Mouse (Mus musculus): ENCODE measurements at regions not wholly inside any gene's neighbourhood (a gene's known extent, or its start where the extent isn't known, plus 50 kb on each side); places are given as distances from the start of the nearest gene placed in this dataset.

GRCm38 (mm10) chr3:116185206-116185605 lies 55.7 kb upstream of the Vcam1 start:
- no peak overlapping the region for H3ac ChIP-seq (ENCODE audit: control insufficient read depth, insufficient read length)
- TF ChIP-seq CEBPB (IDR thresholded peaks at IDR 0.05; ENCODE audit: insufficient read depth, poor library complexity, severe bottlenecking) (no peak), SRF (IDR thresholded peaks at IDR 0.05; ENCODE audit: control insufficient read depth, insufficient read length, low read depth) (no peak), REST (IDR thresholded peaks at IDR 0.05; ENCODE audit: insufficient read depth, insufficient read length) (no peak), MYOD1 (IDR thresholded peaks at IDR 0.05; ENCODE audit: control insufficient read depth in 1 of 3, insufficient read length in 2 of 3, low read depth in 2 of 3) (no peak), POLR2A (IDR thresholded peaks at IDR 0.05; ENCODE audit: insufficient read length, low read depth) (no peak), TCF3 (IDR thresholded peaks at IDR 0.05; ENCODE audit: insufficient read length, low read depth) (no peak), POLR2AphosphoS2 (IDR thresholded peaks at IDR 0.05; ENCODE audit: insufficient read length, low read depth) (no peak), MAX (IDR thresholded peaks at IDR 0.05; ENCODE audit: low read depth) (no peak), TCF12 (IDR thresholded peaks at IDR 0.05; ENCODE audit: insufficient read depth, poor library complexity, severe bottlenecking) (no peak), MYOG (IDR thresholded peaks at IDR 0.05; ENCODE audit: control insufficient read depth in 1 of 3, insufficient read depth in 1 of 3, insufficient read length in 2 of 3, low read depth in 2 of 3) (no peak), USF1 (IDR thresholded peaks at IDR 0.05; ENCODE audit: low read depth) (no peak)
- no peak overlapping the region for H3K4me2 ChIP-seq (ENCODE audit: low read depth)
- H3K36me3 ChIP-seq (ENCODE audit: control insufficient read depth, insufficient read depth), result no peaks in the 10 kb centered on the region
- no peaks in the 10 kb centered on the region for H3K79me2 ChIP-seq (ENCODE audit: control insufficient read depth, insufficient read depth)
- no peak overlapping the region for H3K4me3 ChIP-seq
- H3K27me3 ChIP-seq (ENCODE audit: control insufficient read depth, insufficient read depth, insufficient read length), result no peaks in the 10 kb centered on the region

GRCm38 (mm10) chr3:116184443-116184842 lies 55.0 kb upstream of the Vcam1 start:
- Histone ChIP-seq H3K79me2 (ENCODE audit: control insufficient read depth, insufficient read depth) (no peaks in the 10 kb centered on the region), H3K27me3 (ENCODE audit: control insufficient read depth, insufficient read depth, insufficient read length) (no peaks in the 10 kb centered on the region), H3K4me2 (ENCODE audit: low read depth) (no peak overlapping the region), H3ac (ENCODE audit: control insufficient read depth, insufficient read length) (no peak overlapping the region), H3K36me3 (ENCODE audit: control insufficient read depth, insufficient read depth) (no peaks in the 10 kb centered on the region), H3K4me3 (no peak overlapping the region)
- TF ChIP-seq REST (IDR thresholded peaks at IDR 0.05; ENCODE audit: insufficient read depth, insufficient read length), result no peak

DNA sequence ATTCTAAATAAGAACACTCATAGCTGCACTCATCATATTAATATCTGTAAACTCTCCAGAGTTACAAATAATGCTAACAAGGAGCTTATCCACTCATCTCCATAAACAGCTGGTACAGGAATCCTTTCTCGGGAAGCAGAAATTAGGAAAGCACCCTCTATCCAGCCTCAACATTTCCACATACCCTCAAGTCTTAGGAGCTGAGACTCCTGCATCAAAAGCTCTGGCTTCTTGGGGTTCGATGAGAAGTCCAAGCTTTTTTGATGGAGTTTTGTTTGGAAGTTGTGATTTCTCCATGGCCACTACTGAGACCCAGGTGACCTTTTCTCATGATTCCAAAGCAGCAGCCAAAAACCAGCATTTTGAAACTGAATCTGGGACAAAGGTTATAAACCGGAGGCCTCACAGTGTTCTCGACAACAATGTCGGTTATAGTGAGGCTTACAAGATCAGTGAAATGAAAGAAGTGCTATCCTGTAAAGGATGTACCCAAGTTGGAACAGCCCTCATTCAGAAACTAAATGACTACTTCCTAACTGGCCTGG lies 50.9 kb upstream of the Vcam1 start:
- no peak for TF ChIP-seq TCF12 (IDR thresholded peaks at IDR 0.05; ENCODE audit: insufficient read depth, poor library complexity, severe bottlenecking)
- TF ChIP-seq REST (IDR thresholded peaks at IDR 0.05; ENCODE audit: insufficient read depth, insufficient read length), result no peak
- TF ChIP-seq TCF3 (IDR thresholded peaks at IDR 0.05; ENCODE audit: insufficient read length, low read depth), result no peak
- no peak for TF ChIP-seq POLR2A (IDR thresholded peaks at IDR 0.05; ENCODE audit: insufficient read length, low read depth)
- no peak for TF ChIP-seq POLR2AphosphoS2 (IDR thresholded peaks at IDR 0.05; ENCODE audit: insufficient read length, low read depth)
- TF ChIP-seq USF1 (IDR thresholded peaks at IDR 0.05; ENCODE audit: low read depth), result no peak
- TF ChIP-seq MAX (IDR thresholded peaks at IDR 0.05; ENCODE audit: low read depth), result no peak
- no peak for TF ChIP-seq CEBPB (IDR thresholded peaks at IDR 0.05; ENCODE audit: insufficient read depth, poor library complexity, severe bottlenecking)
- TF ChIP-seq MYOD1 (IDR thresholded peaks at IDR 0.05; ENCODE audit: control insufficient read depth in 1 of 3, insufficient read length in 2 of 3, low read depth in 2 of 3), result no peak
- TF ChIP-seq MYOG (IDR thresholded peaks at IDR 0.05; ENCODE audit: control insufficient read depth in 1 of 3, insufficient read depth in 1 of 3, insufficient read length in 2 of 3, low read depth in 2 of 3), result no peak
- no peak for TF ChIP-seq SRF (IDR thresholded peaks at IDR 0.05; ENCODE audit: control insufficient read depth, insufficient read length, low read depth)
- no peak for TF ChIP-seq E2F4 (IDR thresholded peaks at IDR 0.05; ENCODE audit: insufficient read depth)

More for the DNA sequence above, 50.9 kb upstream of the Vcam1 start:
- Histone ChIP-seq H3K79me2 (ENCODE audit: control insufficient read depth, insufficient read depth) (no peaks in the 10 kb centered on the region), H3K4me2 (ENCODE audit: low read depth) (no peak overlapping the region), H3K27me3 (ENCODE audit: control insufficient read depth, insufficient read depth, insufficient read length) (no peaks in the 10 kb centered on the region), H3K36me3 (ENCODE audit: control insufficient read depth, insufficient read depth) (no peaks in the 10 kb centered on the region), H3ac (ENCODE audit: control insufficient read depth, insufficient read length) (no peak overlapping the region), H3K4me3 (no peak overlapping the region)
